Mouse (Mus musculus) heart, adult 2 months (tissue): ENCODE data around the gene Gpc1.

ENCODE experiments used
- CTCF ChIP-seq: fragments of 200-600 bp; IDR thresholded peaks from 2 replicates; pipeline ENCODE4 v1.8.1; 2022; ENCODE audit warnings: antibody characterized with exemption, mild to moderate bottlenecking, moderate library complexity
- POLR2A ChIP-seq: fragments of 200-500 bp; IDR thresholded peaks from 2 replicates; pipeline ENCODE4 v1.6.1; 2011; ENCODE audit warnings: mild to moderate bottlenecking, low read depth, low read length, control low read depth; ENCODE audit not compliant: insufficient read depth

- TF ChIP-seq POLR2A, result no peak
- no peak for TF ChIP-seq CTCF
Measured at GRCm38 (mm10) chr1:92875360-92876111, 44.1 kb downstream of the Gpc1 start.
